Mouse (Mus musculus): ENCODE measurements at regions not wholly inside any gene's neighbourhood (a gene's known extent, or its start where the extent isn't known, plus 50 kb on each side); places are given as distances from the start of the nearest gene placed in this dataset.

GRCm38 (mm10) chr3:81589109-81589508 is 343.3 kb upstream of the Ctso start:
- TF ChIP-seq POLR2A (IDR thresholded peaks at IDR 0.05; ENCODE audit: extremely low read depth, insufficient read depth, low read length), result no peak
- no peak for TF ChIP-seq CTCF (IDR thresholded peaks at IDR 0.05; ENCODE audit: low read depth, low read length)
